Mouse (Mus musculus) frontal cortex, postnatal 36 days (tissue): ENCODE results near the gene Rad54l.

Experiments
- DNase-seq, 2 experiments: peaks; one replicate each; pipeline ENCODE4 v3.0.0; 2022; ENCODE audit warnings: low spot score in 2 of 2

Gene Rad54l

DNA sequence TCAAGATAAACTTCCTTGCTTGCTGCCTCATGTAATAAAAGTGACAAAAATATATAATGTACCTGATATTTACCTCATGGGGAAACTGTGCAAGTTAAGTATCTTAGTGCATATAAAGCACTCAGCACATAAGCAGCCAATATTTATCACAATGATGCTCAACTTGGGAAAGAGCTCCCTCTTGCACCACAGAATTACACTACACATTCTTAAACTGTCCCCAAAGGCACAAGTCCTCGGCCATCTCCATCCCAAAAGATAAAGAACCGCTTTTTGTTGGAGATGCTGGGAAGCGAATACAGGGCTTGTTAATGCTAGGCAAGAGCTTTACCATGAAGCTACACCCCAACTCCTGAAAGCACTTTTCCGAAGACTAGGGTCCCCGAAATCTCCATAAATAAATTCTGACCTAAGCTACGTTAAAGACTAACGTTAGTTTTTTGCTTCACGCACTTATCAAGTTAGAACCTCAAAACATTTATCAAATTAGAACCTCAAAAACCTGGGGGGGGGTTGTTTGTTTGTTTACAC is 49.3 kb downstream of the Rad54l start:
- no peak for DNase-seq

GRCm38 (mm10) chr4:116073146-116073545 is 50.3 kb downstream of the Rad54l start:
- no peak for DNase-seq

GRCm38 (mm10) chr4:116070116-116070515 is 53.4 kb downstream of the Rad54l start:
- DNase-seq, result no peak

DNA sequence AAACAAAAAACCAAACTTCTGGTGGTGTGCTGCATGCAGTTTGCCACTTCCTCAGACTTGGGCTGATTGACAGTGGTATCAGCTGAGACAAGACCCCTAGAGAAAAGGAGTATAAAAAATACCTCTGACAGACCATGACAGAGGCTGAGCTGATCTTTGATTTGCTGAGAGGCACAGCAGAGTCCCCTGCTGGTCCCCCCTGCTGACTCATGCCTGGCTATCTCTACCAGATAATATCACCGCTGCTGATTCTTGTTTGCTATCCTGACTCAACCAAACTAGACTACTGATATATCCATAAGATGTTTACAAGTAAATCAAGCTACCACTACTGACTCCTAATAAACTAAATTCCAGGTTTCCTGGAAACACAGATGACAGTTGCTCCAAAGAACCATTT is 59.6 kb downstream of the Rad54l start:
- no peak for DNase-seq

DNA sequence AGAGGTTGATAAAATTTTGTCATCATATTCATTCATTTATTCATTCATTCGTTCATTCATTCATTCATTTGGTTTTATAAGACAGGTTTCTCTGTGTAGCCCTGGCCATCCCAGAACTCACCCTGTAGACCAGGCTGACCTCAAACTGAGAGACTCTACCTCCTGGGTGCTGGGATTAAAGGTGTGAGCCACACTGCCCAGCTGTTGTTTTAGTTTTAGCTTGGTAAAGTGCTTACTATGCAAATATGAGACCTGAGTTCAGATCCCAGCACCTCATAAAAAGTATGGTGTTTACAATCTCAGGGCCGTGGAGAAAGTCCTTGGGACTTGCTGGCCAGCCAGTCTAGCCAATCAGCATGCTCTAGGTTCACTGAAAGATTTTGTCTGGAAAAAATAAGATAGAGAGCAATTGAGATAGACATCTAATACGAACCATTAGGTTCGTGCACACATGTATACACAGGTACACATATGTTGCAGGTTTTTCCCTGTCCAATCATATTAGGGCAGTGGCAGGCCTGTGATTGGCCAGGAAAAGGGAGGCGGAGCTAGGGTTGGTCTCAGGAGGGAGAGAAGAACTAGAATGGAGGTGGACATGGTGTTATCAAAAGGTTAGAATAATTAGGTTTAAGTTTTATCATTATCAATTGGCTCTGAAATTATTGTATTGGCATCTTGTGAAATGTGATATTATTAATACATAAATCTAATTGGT is 64.3 kb downstream of the Rad54l start:
- no peak for DNase-seq

GRCm38 (mm10) chr4:116057559-116057958 is 65.9 kb downstream of the Rad54l start:
- DNase-seq, result no peak

GRCm38 (mm10) chr4:116053399-116053961 is 70.0 kb downstream of the Rad54l start, which contains the start of gene Nsun4:
Nsun4 (minus strand) TSS chr4:116053876.
- peak; percentile 91 to 93 for DNase-seq

- DNase-seq, result no peak
These were observed 70.8 kb downstream of the Rad54l start for GRCm38 (mm10) chr4:116052526-116053293.

- no peak for DNase-seq
These were observed 74.3 kb downstream of the Rad54l start for GRCm38 (mm10) chr4:116049211-116049610.

GRCm38 (mm10) chr4:116048130-116048920 is 75.2 kb downstream of the Rad54l start:
- no peak for DNase-seq

DNA sequence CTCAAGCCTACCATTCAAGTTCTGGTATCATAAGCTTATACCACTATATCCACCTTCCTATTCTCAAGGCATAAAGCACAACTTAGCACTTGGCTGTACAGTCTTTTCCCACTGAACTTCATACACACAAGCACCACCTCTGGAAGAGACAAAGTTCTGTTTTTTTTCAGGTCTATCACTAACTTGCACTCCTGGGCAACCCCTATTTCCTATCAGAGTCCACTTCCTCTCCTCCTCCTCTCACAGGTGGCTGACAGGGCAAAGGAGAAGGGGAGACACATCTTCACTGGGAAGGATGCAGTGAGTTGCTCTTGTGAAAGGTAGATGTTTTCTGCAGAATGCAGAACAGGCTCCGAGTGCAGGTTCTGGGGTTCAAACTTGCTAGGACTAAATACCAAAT is 75.8 kb downstream of the Rad54l start:
- no peak for DNase-seq

DNA sequence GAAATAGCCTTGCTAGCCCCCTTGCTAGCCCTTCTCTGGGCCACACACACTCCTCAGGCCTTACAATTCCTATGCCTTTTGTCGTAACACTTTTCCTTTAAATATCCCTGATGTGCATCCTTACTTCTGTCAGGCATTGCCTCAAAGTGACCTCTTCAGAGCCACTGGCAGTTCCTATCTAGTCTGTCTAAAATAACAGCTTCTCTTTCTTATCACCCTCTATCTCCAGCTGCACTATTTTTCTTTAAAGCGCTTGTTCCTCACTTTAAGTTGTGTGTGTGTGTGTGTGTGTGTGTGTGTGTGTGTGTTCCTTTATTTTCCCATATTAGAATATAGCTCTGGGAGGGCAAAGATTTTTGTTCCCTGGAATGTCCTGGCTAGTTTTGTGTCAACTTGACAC is 76.9 kb downstream of the Rad54l start:
- DNase-seq, result no peak
